8 mouse cellular contexts compared by ENCODE assay signal in genomic region chr3:83993089-83993516, GRCm38 (mm10). TPM values are rescaled to one million over a fixed set of nuclear protein-coding genes. Genes with fewer than 3 reads are reported as not detected.
DNase-seq lines count a peak whose midpoint lies in the region.

No protein-coding gene starts in this region.

- intact Hi-C loops in gastrocnemius, postnatal 14 days (cut with DNase I; ENCODE audit: low total_unique reads), result no loop called here

- DNase-seq in 3T3-L1 (ENCODE audit: low read depth, low spot score), result peak; percentile 89
- peak; percentile 51 for DNase-seq in CD4-positive, CD25-positive, alpha-beta regulatory T cell, adult 2 months (ENCODE audit: low read depth, low spot score)
- peak; percentile 55 for DNase-seq in cerebellum, adult 11-12 months
- peak; percentile 76 for DNase-seq in gastrocnemius, postnatal 14 days
- DNase-seq in induced T-regulatory cell, adult 2 months (ENCODE audit: low read depth), result peak; percentile 37
- peak; percentile 76 for DNase-seq in lung, postnatal 14 days
- DNase-seq in testis, postnatal 14 days (ENCODE audit: low spot score), result peak; percentile 78
- no peak for DNase-seq in yolk sac, embryonic 10.5 days (ENCODE audit: low spot score)

RNA-seq across cellular contexts. Expression of gene Tmem131l, which starts 46.9 kb away (rescaled TPM):
- 10 to 100 TPM; 16.4 to 19.1 TPM for total RNA-seq in gastrocnemius, postnatal 14 days (2021)
